Mouse (Mus musculus): ENCODE measurements at regions not wholly inside any gene's neighbourhood (a gene's known extent, or its start where the extent isn't known, plus 50 kb on each side); places are given as distances from the start of the nearest gene placed in this dataset.

DNA sequence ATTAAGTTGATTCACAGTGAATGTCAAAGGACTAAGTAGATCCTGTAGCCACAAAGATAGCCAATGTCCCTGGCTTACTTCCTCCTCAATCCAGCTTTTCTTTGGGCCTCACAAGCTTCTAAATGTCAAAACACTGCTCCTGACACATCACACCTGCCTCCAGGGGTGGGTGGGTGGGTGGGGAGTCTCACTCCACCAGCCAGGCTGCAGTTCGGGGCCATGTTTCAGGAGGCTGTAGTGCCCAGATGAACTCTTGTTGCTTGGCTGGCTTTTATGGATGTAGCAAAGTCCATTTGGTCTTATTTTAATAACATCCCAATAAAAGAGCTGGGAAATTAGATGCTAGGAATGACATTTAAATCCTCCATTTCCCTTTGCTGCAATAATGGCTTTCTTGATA lies 94.5 kb upstream of the Nt5c1b start:
- Histone ChIP-seq H3K4me1 (replicated peaks; ENCODE audit: control insufficient read depth, insufficient read depth, low read length) (no peaks in the 10 kb centered on the region), H3K4me2 (replicated peaks) (no peak overlapping the region), H3K4me3 (replicated peaks; ENCODE audit: low read length) (no peak overlapping the region), H3K9ac (no peak overlapping the region), H3K9me3 (ENCODE audit: control insufficient read depth, low read length) (no peaks in the 10 kb centered on the region), H3K36me3 (replicated peaks; ENCODE audit: control insufficient read depth, insufficient read depth) (no peaks in the 10 kb centered on the region), H3K27ac (no peak overlapping the region), H3K27me3 (ENCODE audit: control insufficient read depth, insufficient read depth, low read length) (no peaks in the 10 kb centered on the region)
- no peak for ATAC-seq (ENCODE audit: low FRiP score)
- WGBS: 86% methylated on average over 1 of the region's 1 CpGs
- no peak for DNase-seq (ENCODE audit: low spot score)

DNA sequence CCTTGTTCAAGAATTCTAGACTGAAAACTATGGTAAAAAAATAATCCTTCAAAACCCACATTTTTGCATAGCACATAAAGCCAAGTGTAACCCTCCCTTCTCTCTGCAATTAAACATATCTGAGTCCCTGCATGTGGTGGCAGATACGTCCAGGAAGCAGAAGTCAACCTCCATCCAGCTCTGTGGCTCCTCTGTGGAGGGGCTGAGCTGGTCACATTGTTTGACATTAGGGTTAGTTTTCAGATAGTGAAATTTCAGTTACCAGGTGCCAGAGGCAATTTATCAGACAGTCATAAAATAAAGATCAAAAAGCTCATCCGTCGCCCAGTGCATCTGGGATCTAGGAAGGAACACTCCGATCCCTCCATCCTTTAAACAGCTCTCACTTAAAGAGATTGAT lies 77.1 kb upstream of the Nt5c1b start:
- 77% methylated on average over 4 of the region's 4 CpGs for WGBS
- H3K27me3 ChIP-seq (ENCODE audit: control insufficient read depth, insufficient read depth, low read length): no peaks in the 10 kb centered on the region
- H3K4me2 ChIP-seq (replicated peaks): no peak overlapping the region
- H3K9me3 ChIP-seq (ENCODE audit: control insufficient read depth, low read length): no peaks in the 10 kb centered on the region
- ATAC-seq (ENCODE audit: low FRiP score) (no peak), DNase-seq (ENCODE audit: low spot score) (no peak)
- H3K27ac ChIP-seq: no peak overlapping the region
- no peaks in the 10 kb centered on the region for H3K36me3 ChIP-seq (replicated peaks; ENCODE audit: control insufficient read depth, insufficient read depth)
- H3K4me3 ChIP-seq (replicated peaks; ENCODE audit: low read length): no peak overlapping the region
- no peak overlapping the region for H3K9ac ChIP-seq
- H3K4me1 ChIP-seq (replicated peaks; ENCODE audit: control insufficient read depth, insufficient read depth, low read length): no peaks in the 10 kb centered on the region

DNA sequence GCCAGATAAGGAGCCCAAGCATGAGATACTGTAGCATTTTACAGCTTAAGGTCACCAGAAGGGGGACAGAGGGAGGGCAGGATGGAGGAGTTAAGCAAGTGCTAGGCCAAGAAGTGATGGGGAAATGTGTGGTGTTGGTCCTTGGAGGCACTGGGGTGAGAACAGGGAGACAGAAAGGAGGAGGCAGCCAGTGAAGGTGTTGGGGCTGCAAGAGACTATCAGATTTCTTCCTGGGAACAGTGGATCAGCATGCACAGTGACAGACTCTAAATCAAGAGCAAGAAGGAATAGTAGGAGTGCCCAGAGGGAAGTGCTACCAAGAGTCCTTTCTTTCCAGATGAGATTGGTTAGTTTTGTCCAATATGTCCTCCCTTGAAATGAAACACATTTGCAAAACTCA lies 63.8 kb upstream of the Nt5c1b start:
- Histone ChIP-seq H3K27me3 (ENCODE audit: control insufficient read depth, insufficient read depth, low read length) (no peaks in the 10 kb centered on the region), H3K4me2 (replicated peaks) (no peak overlapping the region), H3K4me3 (replicated peaks; ENCODE audit: low read length) (no peak overlapping the region), H3K9me3 (ENCODE audit: control insufficient read depth, low read length) (no peaks in the 10 kb centered on the region), H3K36me3 (replicated peaks; ENCODE audit: control insufficient read depth, insufficient read depth) (no peaks in the 10 kb centered on the region), H3K4me1 (replicated peaks; ENCODE audit: control insufficient read depth, insufficient read depth, low read length) (no peaks in the 10 kb centered on the region), H3K9ac (no peak overlapping the region), H3K27ac (no peak overlapping the region)
- DNase-seq (ENCODE audit: low spot score) (no peak), ATAC-seq (ENCODE audit: low FRiP score) (no peak)
